Mouse (Mus musculus) embryonic facial prominence, embryonic 11.5 days (tissue): Measurements from ENCODE around the gene Shc4. TPM values are rescaled to one million over a fixed set of nuclear protein-coding genes. Genes with fewer than 3 reads are reported as not detected.
A peak's percentile ranks its signal among the peaks of the same experiment; 100 is the strongest.

ENCODE experiments used
- ATAC-seq: fragments of 200-750 bp; cut with Nextera tagmentation; replicated peaks from 2 replicates; pipeline ENCODE4 v1.8.0; 2017; ENCODE audit warnings: low read depth; ENCODE audit not compliant: insufficient number of reproducible peaks, low FRiP score, low TSS enrichment
- DNase-seq: peaks from one replicate; pipeline ENCODE4 v3.0.0-alpha.2; 2015; ENCODE audit warnings: low spot score
- H3K27ac ChIP-seq: fragments of 300-500 bp; sonication (generic); replicated peaks from 2 replicates; pipeline ENCODE4 v1.5.1; 2014; ENCODE audit warnings: mild to moderate bottlenecking, low read depth, low read length, control low read depth
- H3K27me3 ChIP-seq: fragments of 300-500 bp; sonication (generic); 2 replicates; pipeline ENCODE4 v1.6.1; 2014; ENCODE audit warnings: mild to moderate bottlenecking, low read length, moderate library complexity, mixed read lengths; ENCODE audit not compliant: control insufficient read depth, insufficient read depth
- H3K36me3 ChIP-seq: fragments of 300-500 bp; sonication (generic); replicated peaks from 2 replicates; pipeline ENCODE4 v1.6.1; 2014; ENCODE audit warnings: low read depth, mild to moderate bottlenecking, low read length, moderate library complexity, mixed read lengths; ENCODE audit not compliant: control insufficient read depth, insufficient read depth
- H3K4me1 ChIP-seq: fragments of 300-500 bp; sonication (generic); 2 replicates; pipeline ENCODE4 v1.6.1; 2014; ENCODE audit warnings: low read length, mixed read lengths; ENCODE audit not compliant: control insufficient read depth, insufficient read depth
- H3K4me2 ChIP-seq: fragments of 300-500 bp; sonication (generic); 2 replicates; pipeline ENCODE4 v1.6.1; 2014; ENCODE audit warnings: low read depth, mild to moderate bottlenecking, control low read depth, low read length, moderate library complexity
- H3K4me3 ChIP-seq: fragments of 300-500 bp; sonication (generic); 2 replicates; pipeline ENCODE4 v1.5.1; 2014; ENCODE audit warnings: low read depth, low read length, control low read depth
- H3K9ac ChIP-seq: fragments of 300-500 bp; sonication (generic); replicated peaks from 2 replicates; pipeline ENCODE4 v1.6.1; 2014; ENCODE audit warnings: mild to moderate bottlenecking, control low read depth, low read length
- H3K9me3 ChIP-seq: fragments of 300-500 bp; sonication (generic); replicated peaks from 2 replicates; pipeline ENCODE4 v1.6.1; 2016; ENCODE audit warnings: mild to moderate bottlenecking, low read length, inconsistent platforms, mixed read lengths; ENCODE audit not compliant: control insufficient read depth
- WGBS: fragments of 180-500 bp; shearing (Covaris S2); extraction: QIAGEN DNeasy Blood & Tissue Kit; methylation state at CpG from one replicate; pipeline ENCODE4 v1.1.7; 2014; 5-methylcytosine and 5-hydroxymethylcytosine counted together
- polyA plus RNA-seq: library from polyadenylated mRNA; unstranded; fragments of >200 nt; fragmentation: Nextera tagmentation; extraction: Ambion mirVana; gene quantifications from 2 replicates; pipeline ENCODE4 v1.2.1, GENCODE M21; 2014

The Shc4 gene
- polyA plus RNA-seq, 1 experiment from 2014 or later = 1.3 TPM

DNA sequence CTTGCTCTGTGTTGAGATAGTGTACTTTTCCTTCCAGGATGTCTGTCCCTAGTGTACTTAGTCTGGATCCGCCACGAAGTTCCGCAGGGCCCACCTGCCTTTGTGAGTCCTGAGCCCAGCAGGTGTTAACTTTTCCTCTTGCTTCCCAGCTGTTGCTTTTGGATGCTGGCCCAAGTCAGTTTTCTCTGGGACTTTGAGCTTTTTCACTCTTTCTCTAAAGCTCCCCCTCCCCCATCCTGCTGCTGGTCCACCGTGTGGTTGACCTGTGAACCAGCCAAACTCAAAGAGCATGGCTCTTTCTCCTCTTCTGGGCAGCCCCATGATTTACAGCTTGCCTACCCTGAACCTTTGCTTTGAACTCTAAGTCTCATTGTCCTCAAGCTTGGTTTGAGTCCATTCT lies 97.4 kb downstream of the Shc4 start:
- no peak for ATAC-seq
- no peaks in the 10 kb centered on the region for H3K9me3 ChIP-seq
- no peaks in the 10 kb centered on the region for H3K36me3 ChIP-seq
- H3K4me3 ChIP-seq = no peak overlapping the region
- no peak overlapping the region for H3K9ac ChIP-seq
- DNase-seq = no peak
- H3K4me1 ChIP-seq = no peaks in the 10 kb centered on the region; the same call in 1 of the 2 replicates
- WGBS = 88% methylated on average over 4 of the region's 4 CpGs
- H3K27ac ChIP-seq = no peak overlapping the region
- no peak overlapping the region for H3K4me2 ChIP-seq
- no peaks in the 10 kb centered on the region for H3K27me3 ChIP-seq

DNA sequence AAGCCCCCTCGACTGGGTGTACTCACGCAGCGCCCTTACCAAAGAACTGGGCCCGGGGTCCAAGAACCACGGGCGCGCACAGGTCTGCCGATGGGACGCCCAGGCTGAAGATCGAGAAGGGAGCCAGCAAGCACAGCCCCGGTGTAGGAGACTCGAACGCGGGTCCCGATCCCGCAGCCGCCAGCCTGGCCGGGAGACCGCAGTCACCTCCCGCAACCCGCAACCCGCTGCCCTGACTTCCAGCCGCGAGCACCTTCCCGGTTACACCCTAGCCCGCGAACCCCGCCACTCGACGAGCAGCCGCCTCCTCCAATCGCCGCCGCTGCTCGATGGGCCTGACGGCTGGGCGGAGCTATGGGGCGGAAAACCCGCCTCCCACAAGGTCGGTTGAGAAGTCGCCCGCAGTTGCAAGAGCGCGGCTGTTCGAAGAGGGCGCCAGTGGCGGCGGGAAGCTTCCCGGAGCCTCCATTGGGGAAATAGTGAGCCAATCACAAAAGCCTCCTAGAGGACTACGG lies 99.1 kb downstream of the Shc4 start, which contains the start of gene Cep152:
Gene Cep152 (minus strand): TSS at position 277 of the 515 bp plus-strand sequence.
- Histone ChIP-seq H3K4me3 (peak within 1 kb of the TSS; percentile 86), H3K27me3 (no peaks in the 10 kb centered on the region), H3K4me1 (no peaks in the 10 kb centered on the region; the same call in 1 of the 2 replicates), H3K9me3 (no peaks in the 10 kb centered on the region), H3K36me3 (no peaks in the 10 kb centered on the region), H3K4me2 (peak within 1 kb of the TSS; percentile 59), H3K27ac (no peak within 1 kb of the TSS), H3K9ac (peak within 1 kb of the TSS; percentile 71)
- under 1% methylated on average over 50 of the region's 50 CpGs for WGBS
- ATAC-seq = peak; percentile 94
- DNase-seq = peak; percentile 98

GRCm38 (mm10) chr2:125624127-125624685 lies 99.7 kb downstream of the Shc4 start:
- 14% methylated on average over 9 of the region's 9 CpGs for WGBS
- no peak; the same call in 1 of the 2 replicates for ATAC-seq
- Histone ChIP-seq H3K4me2 (peak overlapping the region; percentile 59), H3K9me3 (no peaks in the 10 kb centered on the region), H3K27ac (no peak overlapping the region), H3K4me1 (no peaks in the 10 kb centered on the region; the same call in 1 of the 2 replicates), H3K4me3 (peak overlapping the region; percentile 86), H3K9ac (peak overlapping the region; percentile 71), H3K36me3 (no peaks in the 10 kb centered on the region), H3K27me3 (no peaks in the 10 kb centered on the region)
- DNase-seq = no peak

GRCm38 (mm10) chr2:125623211-125623610 lies 100.7 kb downstream of the Shc4 start:
- Histone ChIP-seq H3K9me3 (no peaks in the 10 kb centered on the region), H3K9ac (no peak overlapping the region), H3K27me3 (no peaks in the 10 kb centered on the region), H3K27ac (no peak overlapping the region), H3K4me1 (no peaks in the 10 kb centered on the region; the same call in 1 of the 2 replicates), H3K4me3 (no peak overlapping the region), H3K36me3 (no peaks in the 10 kb centered on the region), H3K4me2 (peak overlapping the region; percentile 19; the same call in 1 of the 2 replicates)
- ATAC-seq (no peak), DNase-seq (no peak)
- 94% methylated on average over 15 of the region's 15 CpGs for WGBS

DNA sequence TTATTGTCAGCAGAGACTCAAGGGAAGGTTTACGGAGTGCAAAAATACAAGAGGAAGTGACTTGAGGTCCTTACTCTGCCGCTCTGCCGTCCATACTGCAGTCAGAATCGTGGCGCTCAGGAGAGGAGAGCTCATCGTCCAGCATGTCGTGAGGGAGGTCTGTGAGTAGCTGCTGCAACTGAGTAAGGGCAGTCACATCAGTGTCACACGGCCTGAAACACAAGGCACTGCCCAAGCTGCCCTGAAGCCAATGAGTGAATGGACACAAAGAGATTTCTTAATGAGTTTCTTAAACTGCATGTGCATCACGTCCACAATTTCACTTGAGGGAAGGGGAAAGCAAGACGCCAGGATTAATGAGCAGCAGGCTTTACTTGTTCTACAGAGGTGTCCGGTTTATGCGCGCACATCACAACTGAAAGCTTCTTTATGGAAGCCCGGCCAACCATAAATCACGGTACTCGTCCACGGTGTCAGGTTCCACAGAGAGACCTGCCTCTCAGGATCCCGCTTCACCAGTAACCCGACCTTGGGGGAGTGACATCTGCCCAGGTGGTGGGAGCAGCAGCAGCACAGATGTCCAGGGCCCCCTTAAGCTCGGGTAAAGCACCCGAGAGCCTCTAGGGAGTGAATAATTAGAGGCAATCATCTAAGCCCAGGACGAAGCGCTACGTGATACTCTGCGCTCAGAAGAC lies 103.6 kb downstream of the Shc4 start:
- Histone ChIP-seq H3K4me2 (no peak overlapping the region), H3K27me3 (no peaks in the 10 kb centered on the region), H3K9me3 (no peaks in the 10 kb centered on the region), H3K9ac (no peak overlapping the region), H3K4me3 (no peak overlapping the region), H3K4me1 (no peaks in the 10 kb centered on the region; the same call in 1 of the 2 replicates), H3K27ac (peak overlapping the region; percentile 21; the same call in 1 of the 2 replicates), H3K36me3 (no peaks in the 10 kb centered on the region; the same call in 1 of the 2 replicates)
- ATAC-seq (peak; percentile 61), DNase-seq (peak; percentile 72)
- 40% methylated on average over 25 of the region's 25 CpGs for WGBS

GRCm38 (mm10) chr2:125615858-125616424 lies 108.0 kb downstream of the Shc4 start:
- Histone ChIP-seq H3K27ac (no peak overlapping the region), H3K36me3 (peaks cover 8% of the 10 kb centered on the region; the same call in 1 of the 2 replicates), H3K4me1 (no peaks in the 10 kb centered on the region), H3K9me3 (no peaks in the 10 kb centered on the region), H3K27me3 (no peaks in the 10 kb centered on the region), H3K9ac (no peak overlapping the region), H3K4me3 (no peak overlapping the region), H3K4me2 (no peak overlapping the region)
- no peak for ATAC-seq
- 84% methylated on average over 8 of the region's 8 CpGs for WGBS
- DNase-seq = no peak

DNA sequence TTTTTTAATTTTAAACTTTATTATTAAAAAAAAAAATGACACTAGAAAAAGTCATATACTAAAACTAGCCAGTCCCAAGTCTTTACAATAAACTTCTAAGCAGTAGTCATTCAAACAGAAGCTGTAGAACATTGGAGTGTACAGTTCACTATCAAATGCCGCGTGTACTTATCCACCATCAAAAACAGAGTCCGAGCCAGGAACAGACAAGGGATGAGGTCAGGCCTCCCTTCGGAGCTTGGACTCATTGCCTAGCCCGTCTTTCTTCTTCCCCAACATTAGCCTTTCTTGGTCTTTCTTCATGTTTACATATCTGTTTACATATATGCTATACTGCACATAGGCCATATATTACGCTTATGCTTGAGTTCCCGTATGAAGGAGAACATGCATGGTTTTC lies 108.5 kb downstream of the Shc4 start:
- 97% methylated on average over 7 of the region's 7 CpGs for WGBS
- peaks cover 8% of the 10 kb centered on the region; the same call in 1 of the 2 replicates for H3K36me3 ChIP-seq
- no peak for ATAC-seq

More for the DNA sequence above, 108.5 kb downstream of the Shc4 start:
- Histone ChIP-seq H3K9me3 (no peaks in the 10 kb centered on the region), H3K4me2 (no peak overlapping the region), H3K27me3 (no peaks in the 10 kb centered on the region), H3K9ac (no peak overlapping the region), H3K4me3 (no peak overlapping the region), H3K4me1 (no peaks in the 10 kb centered on the region), H3K27ac (no peak overlapping the region)
- no peak for DNase-seq
